Mouse (Mus musculus): Measurements from ENCODE around the gene Ticrr.

The Ticrr gene

DNA sequence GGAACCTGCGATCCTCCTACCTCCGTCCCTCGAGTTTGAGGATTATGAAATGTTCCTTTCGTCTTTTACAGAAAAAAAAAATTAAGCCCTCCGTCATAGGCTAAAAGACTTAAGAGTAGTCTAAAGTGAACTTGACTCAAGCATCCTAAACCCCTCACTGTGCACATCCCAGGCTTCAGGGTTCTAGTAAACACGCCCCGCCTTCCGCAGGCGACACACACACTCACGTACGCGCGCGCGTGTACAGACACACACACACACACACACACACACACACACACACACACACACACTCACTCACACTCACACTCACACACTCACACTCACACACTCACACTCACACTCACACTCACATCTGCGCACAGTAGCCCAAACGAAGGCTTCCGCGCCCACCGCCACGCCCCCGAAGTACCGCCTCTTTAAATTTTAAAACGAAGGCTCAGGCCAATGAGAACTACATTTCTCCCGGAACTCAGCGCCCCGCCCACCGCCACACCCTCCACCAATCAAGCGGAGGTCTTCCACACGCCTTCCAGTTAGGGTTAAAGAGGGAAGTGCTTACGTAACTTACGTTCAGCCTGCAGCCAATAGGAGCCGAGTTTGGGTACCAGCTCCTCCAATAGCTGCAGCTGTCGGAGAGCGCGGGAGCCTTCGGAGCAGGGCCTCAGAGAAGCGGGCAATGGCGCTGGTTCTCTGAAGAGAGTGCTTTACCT is at the start of gene Ticrr:
Gene Ticrr, plus strand, starts transcription at position 619 of the 713 bp plus-strand sequence.
- peak; percentile 99 for DNase-seq (ENCODE audit: low spot score)

DNA sequence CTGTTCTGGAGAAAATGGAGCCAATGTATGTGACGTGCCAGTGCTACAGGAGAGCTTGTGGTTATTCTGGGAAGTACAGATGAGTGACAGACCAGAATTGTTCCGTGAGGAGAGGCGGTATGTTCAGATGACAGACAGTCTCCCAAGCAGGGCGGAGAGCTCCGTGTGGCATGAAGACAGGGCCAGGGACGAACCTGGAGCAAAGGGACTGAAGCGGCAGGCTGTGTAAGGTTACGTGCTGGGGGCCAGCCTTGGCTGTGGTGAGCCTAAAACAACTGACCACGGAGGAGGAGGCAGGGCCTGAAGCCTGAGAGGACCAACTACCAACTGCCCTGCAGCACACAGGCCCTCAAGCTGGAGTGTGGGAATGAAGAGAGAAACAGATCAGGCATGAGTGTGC is 48.1 kb upstream of the Ticrr start:
- DNase-seq (ENCODE audit: low spot score) = no peak

DNA sequence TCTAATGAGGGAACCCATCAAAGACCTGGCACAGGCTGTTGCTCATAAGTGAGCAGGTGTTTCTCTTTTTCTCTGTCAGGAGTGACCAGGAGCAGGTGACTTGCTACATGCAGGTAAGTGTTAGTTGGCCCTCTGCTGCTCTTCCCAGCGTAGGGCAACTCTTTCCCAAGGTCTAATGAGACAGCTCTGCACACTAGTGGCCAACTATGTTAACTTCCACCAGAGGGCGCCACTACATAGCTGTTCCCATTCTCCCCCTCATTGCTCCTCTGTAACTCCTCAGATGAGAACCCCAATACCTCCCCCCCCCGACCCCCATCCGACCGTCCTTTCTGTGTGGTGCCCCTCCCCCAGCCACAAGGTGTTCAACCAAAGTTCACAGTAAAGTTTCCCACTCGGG is 47.2 kb upstream of the Ticrr start:
- peak; percentile 37 for DNase-seq (ENCODE audit: low spot score)

DNA sequence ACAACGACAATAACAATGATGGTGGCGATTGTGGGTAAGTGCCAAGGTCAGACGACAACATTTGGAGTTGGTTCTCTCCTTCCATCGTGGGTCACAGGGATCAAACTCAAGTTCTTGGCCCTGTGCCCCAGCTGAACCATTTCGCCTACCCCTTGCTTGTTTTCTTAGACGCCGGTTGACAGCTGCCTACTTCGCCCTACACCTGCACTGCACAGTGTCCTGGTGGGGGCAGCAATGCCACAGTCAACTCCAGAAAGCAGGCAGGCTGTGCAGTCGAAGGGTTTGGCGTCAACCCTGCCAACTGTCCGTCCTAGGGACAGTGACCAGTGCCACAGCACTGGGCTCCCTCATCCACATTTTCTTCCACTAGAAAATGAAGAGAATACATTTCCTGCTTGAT is 46.7 kb upstream of the Ticrr start:
- DNase-seq (ENCODE audit: low spot score) = no peak

DNA sequence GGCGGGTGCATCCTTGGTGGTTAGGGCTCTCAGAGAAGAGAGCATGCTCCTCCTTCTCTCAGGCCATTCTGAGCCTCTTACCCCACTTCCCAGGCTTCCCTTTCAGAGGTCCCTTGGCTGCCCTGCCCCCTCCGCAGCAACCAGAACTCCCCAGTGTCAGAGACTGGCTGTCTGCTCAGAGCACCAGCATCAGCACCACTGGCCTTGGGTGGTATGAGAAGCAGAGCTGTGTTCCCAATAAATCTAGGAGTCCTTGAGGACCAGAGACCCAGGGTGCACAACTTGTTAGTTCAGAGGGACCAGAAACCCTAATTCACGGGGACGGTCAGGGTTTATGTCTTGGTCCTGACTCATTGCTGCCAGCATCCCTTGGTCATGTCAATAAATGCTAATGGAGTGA is 45.0 kb upstream of the Ticrr start:
- no peak for DNase-seq (ENCODE audit: low spot score)

DNA sequence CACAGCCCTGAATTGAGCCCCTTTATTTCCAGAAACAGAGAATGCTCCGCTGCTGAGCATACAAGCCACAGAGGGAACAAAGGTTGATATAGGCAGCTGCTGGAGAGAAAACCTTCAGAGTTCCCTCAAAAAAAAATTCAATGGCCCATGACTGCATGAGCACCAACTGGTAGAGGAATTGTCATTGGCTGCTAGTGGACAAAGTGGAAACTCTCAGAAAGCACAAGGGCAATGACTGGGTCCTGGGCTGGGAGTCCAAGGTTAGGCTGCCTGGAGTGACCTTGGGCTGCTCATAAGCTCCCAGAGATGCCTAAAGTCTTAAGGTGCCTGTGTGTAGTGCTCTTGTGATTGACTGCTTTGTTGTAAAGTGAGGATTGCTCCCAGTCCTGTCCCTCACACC is 44.1 kb upstream of the Ticrr start:
- no peak for DNase-seq (ENCODE audit: low spot score)

DNA sequence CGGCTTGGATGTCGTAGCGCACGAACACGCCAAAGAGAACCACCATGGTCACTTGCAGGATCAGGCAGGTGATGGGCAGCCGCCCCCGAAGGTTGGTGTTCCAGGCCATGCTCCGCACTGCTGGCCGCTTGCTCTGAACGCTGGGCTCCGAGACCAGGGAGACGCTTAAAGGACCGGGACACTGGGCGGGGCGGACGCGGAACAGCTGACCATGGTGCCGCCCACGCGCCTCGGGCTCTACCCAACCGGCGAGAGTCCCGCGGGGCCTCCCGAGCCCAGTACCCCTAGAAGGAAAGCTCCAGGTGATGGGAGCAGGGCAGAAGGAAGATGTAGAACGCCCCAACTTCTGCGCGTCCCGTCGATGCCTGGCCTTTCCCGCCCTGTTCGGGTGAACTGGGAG is 42.6 kb upstream of the Ticrr start, which contains the start of gene Rhcg:
Gene Rhcg, minus strand, starts transcription at position 240 of the 400 bp plus-strand sequence.
- no peak for DNase-seq (ENCODE audit: low spot score)

DNA sequence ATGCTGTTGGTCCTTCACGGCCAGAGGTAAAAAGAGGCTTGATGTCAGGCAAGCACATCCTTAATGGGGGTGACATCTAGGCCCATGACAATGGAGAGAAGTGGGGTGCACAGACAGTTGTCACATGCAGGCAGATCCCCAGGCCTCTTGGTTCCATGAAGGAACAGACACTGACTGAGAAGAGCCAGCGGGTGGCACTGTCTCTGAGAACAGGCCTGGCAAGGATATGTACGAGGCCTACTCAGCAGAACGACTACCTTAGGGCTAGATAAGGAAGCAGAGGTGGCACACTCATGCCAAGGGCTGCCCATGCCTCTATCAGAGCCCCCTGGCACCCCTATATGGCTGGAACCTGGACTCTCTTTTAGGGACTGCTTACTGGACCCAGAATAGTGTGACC is 40.5 kb upstream of the Ticrr start:
- no peak for DNase-seq (ENCODE audit: low spot score)

DNA sequence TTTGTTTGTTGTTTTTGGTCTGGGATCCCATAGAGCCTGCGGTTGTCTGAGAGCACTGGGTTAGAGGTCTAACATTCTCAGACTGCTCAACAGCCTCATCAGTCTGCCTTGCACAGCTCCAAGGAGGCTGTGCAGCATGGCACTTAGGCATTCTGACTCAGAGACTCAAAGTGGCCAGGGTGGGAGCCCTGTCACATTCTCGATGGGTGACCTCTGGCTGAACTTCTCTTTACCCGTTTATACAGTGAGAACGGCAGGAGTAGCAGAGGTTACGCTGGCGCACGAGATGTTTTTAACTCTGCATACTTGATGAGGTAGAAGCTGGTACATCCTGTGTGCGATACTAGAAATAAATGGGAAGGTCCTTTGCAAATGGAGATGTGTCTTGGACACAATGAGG is 36.9 kb upstream of the Ticrr start:
- no peak for DNase-seq (ENCODE audit: low spot score)

DNA sequence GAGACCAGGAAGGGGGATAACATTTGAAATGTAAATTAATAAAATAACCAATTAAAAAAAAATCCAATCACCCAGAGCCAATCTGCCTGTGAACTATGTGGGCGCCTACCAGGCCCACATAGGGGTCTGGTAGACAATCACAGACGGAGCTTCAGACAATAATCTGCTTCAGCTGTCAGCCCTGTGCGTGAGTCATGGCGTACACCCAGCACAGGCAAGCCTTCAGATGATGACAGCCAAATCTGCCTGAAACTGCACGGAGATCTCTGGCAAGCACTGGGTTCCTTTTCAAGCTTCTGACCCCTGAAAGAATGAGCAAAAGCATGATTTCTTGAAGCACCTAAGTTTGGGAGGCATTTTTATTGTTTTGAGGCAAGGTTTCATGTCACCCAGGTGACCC is 33.8 kb upstream of the Ticrr start:
- DNase-seq (ENCODE audit: low spot score) = no peak

DNA sequence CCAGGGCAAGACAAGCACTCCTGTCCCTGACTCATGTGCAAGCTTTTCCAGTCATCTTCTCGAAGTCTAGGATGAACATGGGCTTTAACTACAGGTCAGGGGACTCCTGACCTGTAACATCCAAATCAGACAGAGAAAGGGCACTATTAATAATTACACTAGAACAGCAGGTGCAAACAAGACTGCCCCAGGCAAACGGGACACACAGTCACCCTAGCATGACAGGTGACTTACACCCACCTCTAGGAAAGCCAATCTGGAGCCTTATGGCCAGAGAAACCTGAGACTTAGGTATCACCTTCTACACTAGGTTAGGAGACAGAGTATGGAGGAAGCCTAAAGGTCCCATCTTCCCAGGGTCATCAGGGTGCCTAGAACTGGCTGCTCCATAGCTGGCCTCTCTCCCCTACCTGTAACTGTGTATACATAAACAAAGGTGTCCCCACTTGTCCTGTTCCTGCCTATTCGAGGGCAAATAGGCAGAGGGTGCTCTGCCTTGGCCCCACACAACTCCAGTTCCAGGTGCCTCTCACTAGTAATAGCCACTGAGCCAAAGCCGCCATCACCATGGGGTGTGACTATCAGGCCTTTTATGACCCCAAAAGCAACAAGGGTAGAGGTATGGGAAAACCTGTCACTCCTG is 31.6 kb upstream of the Ticrr start:
- no peak for DNase-seq (ENCODE audit: low spot score)

DNA sequence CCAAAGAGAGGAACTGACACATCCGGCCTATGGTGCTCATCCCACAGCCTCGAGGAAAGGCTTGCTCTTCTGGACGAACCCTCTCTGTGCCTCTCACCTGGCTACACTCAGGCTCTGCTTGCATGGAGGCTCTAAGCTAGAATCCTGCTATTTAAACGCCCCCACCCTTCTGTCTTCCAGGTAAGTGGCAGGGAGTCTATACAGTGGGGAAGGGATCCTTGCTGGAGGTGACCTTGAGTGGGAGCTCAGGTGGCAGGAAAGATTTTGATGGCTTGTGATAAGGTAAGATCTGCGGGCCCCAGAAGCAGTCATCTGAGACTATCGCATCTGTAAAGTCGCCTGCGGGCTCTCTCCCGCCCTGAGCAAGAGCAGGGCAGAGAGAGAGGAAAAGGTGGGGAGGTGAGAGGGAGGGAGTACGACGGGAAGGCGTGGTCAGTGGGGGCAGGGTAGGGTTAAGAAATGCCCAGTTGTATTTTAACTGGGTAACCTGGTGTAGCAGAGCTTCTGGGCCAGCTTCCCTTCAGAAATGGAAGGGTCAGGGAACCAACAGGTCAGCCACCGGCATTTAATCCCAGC is 28.1 kb upstream of the Ticrr start:
- no peak for DNase-seq (ENCODE audit: low spot score)

DNA sequence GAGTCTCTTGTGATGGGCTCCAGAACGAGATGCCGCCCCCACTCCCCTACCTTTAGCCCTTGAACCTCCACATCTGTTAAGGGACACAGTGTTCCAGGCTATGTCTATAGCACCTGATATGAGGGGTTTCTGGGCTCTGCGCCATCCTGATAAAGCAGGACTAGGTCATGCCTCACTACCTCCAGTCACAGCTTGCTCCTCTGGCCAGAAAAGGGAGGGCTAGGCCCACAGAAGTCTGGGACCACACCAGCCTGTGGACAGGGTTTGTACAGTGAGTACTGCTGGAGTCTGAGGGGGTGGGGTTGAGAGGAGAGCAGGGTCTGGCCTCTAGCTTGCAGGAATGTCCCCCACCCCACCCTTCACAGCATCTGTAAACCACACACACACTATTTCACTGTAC is 12.8 kb upstream of the Ticrr start:
- DNase-seq (ENCODE audit: low spot score) = peak; percentile 74

DNA sequence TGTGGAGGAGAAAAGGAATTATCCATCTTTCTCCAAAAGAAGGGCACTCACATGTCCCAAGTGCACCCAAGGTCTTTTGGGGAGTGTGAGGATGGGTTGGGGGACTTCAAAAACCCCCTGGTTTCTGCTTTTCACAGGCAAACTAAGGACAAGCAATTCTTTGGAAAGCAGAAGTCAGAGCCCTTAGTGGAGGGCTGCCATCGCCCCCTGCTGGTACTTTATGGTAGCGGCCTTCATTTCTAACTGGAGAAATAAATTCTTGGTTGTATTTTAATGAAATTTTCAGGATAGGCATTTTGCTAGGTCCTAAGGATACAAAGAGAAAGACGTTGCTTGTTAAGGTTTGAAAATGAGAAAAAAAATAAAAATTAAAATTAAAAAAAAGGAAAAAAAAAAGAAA is 11.0 kb upstream of the Ticrr start:
- no peak for DNase-seq (ENCODE audit: low spot score)

DNA sequence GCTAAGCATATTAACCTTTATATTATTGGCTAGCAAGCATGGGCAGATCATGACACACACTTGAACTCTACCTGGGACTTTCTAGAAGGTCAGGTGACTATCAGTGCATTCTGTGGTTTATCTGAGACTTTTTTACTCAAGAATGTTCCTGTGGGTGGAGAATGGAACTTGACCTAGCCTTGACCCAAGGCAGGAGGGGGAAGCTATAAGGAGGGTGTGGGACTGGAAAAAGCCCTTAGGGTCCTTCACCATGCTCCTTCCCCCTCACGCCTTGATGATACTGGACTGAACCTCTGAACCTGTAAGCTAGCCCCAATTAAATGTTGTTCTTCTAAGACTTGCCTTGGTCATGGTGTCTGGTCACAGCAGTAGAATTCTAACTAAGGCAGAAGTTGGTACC is 5.8 kb upstream of the Ticrr start:
- DNase-seq (ENCODE audit: low spot score) = no peak

DNA sequence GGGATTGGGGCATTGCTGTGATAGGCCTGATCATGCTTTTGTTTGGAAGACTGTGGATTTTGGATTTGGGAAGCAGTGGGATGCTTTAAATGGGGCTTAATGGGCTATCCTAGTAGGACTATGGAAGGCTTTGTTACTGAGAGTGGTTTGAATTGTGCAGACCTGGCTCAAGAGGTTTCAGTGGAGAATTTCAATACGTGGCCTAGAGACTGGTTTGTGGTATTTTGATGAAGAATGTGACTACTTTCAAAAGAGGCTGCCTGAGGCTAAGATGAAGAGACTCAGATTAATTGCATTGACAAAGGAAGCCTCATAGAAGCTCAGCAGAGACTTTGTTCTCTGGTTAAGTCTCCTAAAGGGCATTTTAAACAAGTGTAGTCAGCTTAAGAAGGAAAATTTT is 5.4 kb upstream of the Ticrr start:
- DNase-seq (ENCODE audit: low spot score) = no peak

DNA sequence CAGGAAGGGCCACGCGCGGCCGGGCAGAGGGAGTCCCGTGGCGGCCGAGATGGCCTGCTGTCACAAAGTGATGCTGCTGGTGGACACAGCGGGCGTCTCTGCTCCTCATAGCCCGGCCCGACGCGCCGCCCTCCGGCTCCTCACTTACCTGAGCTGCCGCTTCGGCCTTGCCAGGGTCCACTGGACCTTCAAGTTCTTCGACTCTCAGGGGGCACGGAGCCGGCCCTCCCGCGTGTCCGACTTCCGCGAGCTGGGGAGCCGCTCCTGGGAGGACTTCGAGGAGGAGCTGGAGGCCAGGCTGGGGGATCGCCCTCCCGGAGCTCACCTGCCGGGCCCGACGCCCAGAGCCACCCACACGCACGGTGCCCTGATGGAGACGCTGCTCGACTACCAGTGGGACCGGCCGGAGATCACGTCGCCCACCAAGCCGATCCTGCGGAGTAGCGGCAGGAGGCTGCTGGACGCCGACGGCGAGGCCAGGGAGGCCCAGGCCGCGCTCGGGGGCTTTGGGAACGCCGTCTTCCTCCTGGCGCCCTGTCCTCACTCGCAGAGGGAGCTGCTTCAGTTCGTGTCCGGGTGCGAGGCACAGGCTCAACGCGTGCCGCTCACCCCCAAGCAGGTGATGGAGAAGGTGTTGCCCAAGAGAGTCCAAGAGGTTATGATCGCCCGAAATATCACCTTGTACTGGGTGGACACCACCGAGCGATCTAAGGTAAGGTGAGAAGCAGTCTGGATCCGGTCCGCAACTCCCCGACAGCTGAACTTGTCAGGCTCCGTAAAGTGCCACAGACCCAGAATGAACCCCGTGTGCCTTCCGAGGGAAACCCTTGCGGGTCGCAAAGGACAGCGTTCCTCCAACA is 525 bp downstream of the Ticrr start:
- no peak for DNase-seq (ENCODE audit: low spot score)

DNA sequence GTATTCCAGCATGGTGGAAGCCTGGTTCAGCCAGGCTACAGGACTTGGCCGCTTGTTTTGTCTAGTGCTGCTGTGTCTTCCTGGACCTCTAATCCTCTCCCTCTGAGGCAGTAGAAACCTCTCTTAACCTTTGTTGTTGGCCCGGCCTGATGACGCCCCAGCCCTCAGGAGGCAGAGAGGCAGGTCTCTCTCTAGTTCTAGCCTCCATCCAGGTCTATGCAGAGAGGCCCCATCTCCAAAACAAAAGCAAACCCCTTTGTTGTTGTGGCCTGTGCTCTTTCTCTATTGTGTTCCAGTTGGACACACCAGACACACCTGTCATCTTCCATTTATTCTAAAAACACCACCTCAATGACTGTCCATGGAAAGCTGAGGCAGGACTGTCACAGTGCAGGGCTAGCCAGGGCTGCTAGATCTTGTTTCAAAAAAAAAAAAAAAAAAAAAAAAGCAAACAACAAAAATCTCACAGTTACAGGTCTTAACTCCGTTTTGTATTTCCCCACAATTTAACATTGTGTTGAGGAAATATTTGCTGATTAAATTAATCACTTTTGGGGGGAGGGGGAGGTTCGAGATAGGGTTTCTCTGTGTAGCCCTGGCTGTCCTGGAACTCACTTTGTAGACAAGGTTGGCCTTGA is 1.4 kb downstream of the Ticrr start:
- DNase-seq (ENCODE audit: low spot score) = no peak

DNA sequence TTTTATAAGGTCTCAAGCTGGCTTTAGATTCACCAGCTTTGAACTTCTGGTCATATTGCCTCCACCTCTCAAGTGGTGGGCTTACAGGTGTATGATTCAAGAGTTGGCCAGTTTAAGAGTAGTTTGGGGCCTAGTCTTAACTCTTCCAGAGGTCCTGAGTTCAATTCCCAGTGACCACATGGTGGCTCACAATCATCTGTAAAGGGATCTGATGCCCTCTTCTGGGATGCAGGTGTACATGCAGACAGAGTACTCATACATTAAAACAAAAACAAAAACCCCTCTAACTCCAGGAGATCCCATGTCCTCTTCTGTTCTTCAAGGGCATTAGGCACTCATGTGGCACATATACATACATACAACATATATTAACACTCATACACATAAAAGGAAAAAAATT is 6.7 kb downstream of the Ticrr start:
- no peak for DNase-seq (ENCODE audit: low spot score)

DNA sequence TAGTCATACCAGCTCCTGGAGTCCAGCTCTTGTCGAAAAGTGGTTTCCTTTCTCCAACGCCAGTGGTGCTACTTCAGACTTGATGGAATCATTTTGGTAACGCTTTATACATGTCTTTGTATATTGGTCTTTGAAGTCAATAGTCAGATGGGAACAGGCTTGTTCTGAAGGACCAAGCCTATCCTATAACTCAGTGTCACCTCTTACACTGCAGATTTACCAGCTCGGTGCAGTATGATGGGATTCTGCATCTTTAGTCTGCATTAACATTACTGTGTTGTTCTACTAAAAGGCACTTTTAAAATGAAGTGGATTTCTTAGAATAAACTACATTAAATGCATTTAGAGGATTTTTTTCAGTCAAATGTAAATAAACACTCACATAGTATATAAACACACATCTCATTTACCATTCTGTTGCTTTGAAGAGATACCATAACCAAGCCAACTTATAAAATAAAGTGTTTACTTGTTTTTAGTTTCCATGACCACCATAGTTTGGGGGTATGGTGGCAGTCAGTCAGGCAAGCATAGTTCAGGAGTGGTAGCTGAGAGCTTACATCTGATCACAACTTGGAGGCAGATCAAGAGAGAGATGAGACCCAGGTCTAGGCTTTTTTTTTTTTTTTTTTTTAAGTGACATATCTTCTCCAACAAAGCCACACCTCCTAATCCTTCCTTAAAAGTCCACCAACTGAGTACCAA is 11.1 kb downstream of the Ticrr start:
- DNase-seq (ENCODE audit: low spot score) = no peak

DNA sequence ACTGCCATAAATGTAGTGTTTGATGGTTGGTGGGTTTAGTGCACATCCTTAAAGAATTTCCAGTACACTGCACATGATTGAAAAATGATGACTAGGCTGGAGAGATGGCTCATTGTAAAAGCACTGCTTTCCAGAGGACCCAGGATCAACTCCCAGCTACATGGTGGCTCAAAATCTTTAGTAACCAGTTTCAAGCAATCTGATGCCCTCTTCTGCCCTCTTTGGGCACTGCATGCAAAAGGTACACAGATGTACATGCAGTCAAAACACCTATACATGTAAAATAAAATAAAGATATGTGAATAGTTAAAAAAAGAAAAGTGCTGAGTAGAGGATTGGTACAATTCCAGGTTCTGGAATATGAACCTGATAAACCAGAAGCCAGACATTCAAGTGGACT is 19.2 kb downstream of the Ticrr start:
- DNase-seq (ENCODE audit: low spot score) = no peak

DNA sequence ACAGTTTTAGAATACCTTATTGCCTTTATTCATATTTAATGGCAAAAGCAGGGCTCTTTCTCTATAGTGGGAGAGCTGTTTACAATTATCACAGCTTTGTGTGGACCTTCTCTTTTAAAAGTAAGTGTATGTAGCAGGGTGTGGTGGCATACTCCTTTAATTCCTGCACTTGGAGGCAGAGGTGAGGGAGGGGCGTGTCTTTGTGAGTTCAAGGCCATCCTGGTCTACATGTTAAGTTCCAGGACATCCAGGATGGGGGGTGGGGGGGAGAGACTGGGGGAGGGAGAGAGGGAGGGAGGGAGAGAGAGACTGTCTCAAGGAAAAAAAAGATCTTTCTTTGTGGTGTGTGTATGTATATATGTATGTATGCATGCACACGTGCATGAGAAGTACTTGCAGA is 20.2 kb downstream of the Ticrr start:
- DNase-seq (ENCODE audit: low spot score) = no peak
